Mouse (Mus musculus) neural tube, embryonic 11.5 days (tissue): ENCODE results near the gene Dscam. TPM values are rescaled to one million over a fixed set of nuclear protein-coding genes. Genes with fewer than 3 reads are reported as not detected.

Experiments used
- ATAC-seq: fragments of 200-750 bp; cut with Nextera tagmentation; 2 replicates; pipeline ENCODE4 v1.8.0; 2017; ENCODE audit warnings: moderate number of reproducible peaks, mild to moderate bottlenecking, moderate TSS enrichment, moderate library complexity; ENCODE audit not compliant: insufficient read depth, low FRiP score, low TSS enrichment
- DNase-seq: peaks from one replicate; pipeline ENCODE4 v3.0.0-alpha.2; 2015; ENCODE audit warnings: low spot score
- H3K27ac ChIP-seq: fragments of 300-500 bp; sonication (generic); 2 replicates; pipeline ENCODE4 v1.5.1; 2014; ENCODE audit warnings: low read depth, mild to moderate bottlenecking, low read length
- H3K27me3 ChIP-seq: fragments of 300-500 bp; sonication (generic); 2 replicates; pipeline ENCODE4 v1.6.1; 2014; ENCODE audit warnings: mild to moderate bottlenecking, low read length, mixed read lengths; ENCODE audit not compliant: control insufficient read depth, insufficient read depth
- H3K36me3 ChIP-seq: fragments of 300-500 bp; sonication (generic); 2 replicates; pipeline ENCODE4 v1.6.1; 2014; ENCODE audit warnings: mild to moderate bottlenecking, low read length, moderate library complexity, mixed read lengths; ENCODE audit not compliant: control insufficient read depth, insufficient read depth
- H3K4me1 ChIP-seq: fragments of 300-500 bp; sonication (generic); 2 replicates; pipeline ENCODE4 v1.6.1; 2014; ENCODE audit warnings: low read length, mixed read lengths; ENCODE audit not compliant: control insufficient read depth, insufficient read depth
- H3K4me2 ChIP-seq: fragments of 300-500 bp; sonication (generic); 2 replicates; pipeline ENCODE4 v1.6.1; 2014; ENCODE audit warnings: low read depth, mild to moderate bottlenecking, moderate library complexity
- H3K4me3 ChIP-seq: fragments of 300-500 bp; sonication (generic); 2 replicates; pipeline ENCODE4 v1.5.1; 2014; ENCODE audit warnings: low read depth, low read length
- H3K9ac ChIP-seq: fragments of 300-500 bp; sonication (generic); 2 replicates; pipeline ENCODE4 v1.6.1; 2014; ENCODE audit warnings: mild to moderate bottlenecking, low read length
- H3K9me3 ChIP-seq: fragments of 300-500 bp; sonication (generic); 2 replicates; pipeline ENCODE4 v1.6.1; 2016; ENCODE audit warnings: low read length; ENCODE audit not compliant: control insufficient read depth
- WGBS: fragments of 180-500 bp; shearing (Covaris S2); extraction: QIAGEN DNeasy Blood & Tissue Kit; methylation state at CpG from one replicate; pipeline ENCODE4 v1.1.7; 2014; 5-methylcytosine and 5-hydroxymethylcytosine counted together
- polyA plus RNA-seq: library from polyadenylated mRNA; unstranded; fragments of >200 nt; fragmentation: Nextera tagmentation; extraction: Ambion mirVana; gene quantifications from 2 replicates; pipeline ENCODE4 v1.2.1, GENCODE M21; 2014

Dscam gene
- polyA plus RNA-seq, 1 experiment from 2014 or later: 1.4 TPM

GRCm38 (mm10) chr16:97021496-97021895 lies 149.1 kb downstream of the Dscam start:
- H3K36me3 ChIP-seq: no peaks in the 10 kb centered on the region
- H3K4me3 ChIP-seq: no peak overlapping the region
- ATAC-seq: no peak
- H3K4me2 ChIP-seq: no peak overlapping the region
- H3K27me3 ChIP-seq: no peaks in the 10 kb centered on the region
- H3K9me3 ChIP-seq: no peaks in the 10 kb centered on the region
- no peaks in the 10 kb centered on the region for H3K4me1 ChIP-seq
- no peak overlapping the region for H3K9ac ChIP-seq
- WGBS: 88% methylated on average over 6 of the region's 6 CpGs
- H3K27ac ChIP-seq: no peak overlapping the region
- DNase-seq: no peak

- DNase-seq (no peak), ATAC-seq (no peak)
- H3K4me1 ChIP-seq: no peaks in the 10 kb centered on the region
- H3K27ac ChIP-seq: no peak overlapping the region
- H3K36me3 ChIP-seq: no peaks in the 10 kb centered on the region
- H3K9ac ChIP-seq: no peak overlapping the region
- H3K4me2 ChIP-seq: no peak overlapping the region
- H3K9me3 ChIP-seq: no peaks in the 10 kb centered on the region
- no peaks in the 10 kb centered on the region for H3K27me3 ChIP-seq
- no peak overlapping the region for H3K4me3 ChIP-seq
- WGBS: 72% methylated on average over 5 of the region's 5 CpGs
Observed at GRCm38 (mm10) chr16:97018304-97018703, 152.2 kb downstream of the Dscam start.

DNA sequence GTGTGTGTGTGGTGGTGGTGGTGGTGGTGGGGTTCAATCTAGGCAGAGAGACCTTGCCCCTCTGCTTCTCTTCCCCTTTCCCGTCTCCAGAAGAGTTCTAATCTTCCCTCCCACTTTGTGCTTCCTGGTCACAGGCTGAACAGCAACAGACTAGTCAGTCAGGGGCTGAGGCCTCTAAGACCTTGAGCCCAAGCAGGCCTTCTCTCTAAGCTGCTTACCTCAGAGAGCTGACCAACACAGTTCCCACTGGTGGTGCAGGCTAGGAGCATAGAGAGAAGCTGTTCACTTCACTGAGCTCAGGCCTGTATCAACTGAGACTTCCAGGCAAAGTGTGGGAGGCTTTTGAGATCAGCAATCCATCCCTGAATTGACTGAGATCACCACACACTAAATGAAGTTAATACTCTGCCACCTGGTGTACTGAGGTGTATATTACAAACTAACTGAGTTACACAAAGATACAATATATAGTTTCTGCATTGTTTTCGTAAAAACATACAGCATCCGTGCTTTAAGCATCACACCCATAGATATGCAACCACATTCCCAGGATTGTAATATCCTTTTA lies 153.3 kb downstream of the Dscam start:
- H3K4me3 ChIP-seq: no peak overlapping the region
- H3K9me3 ChIP-seq: no peaks in the 10 kb centered on the region
- no peak overlapping the region for H3K27ac ChIP-seq
- H3K4me1 ChIP-seq: no peaks in the 10 kb centered on the region
- no peaks in the 10 kb centered on the region for H3K36me3 ChIP-seq
- DNase-seq: no peak
- H3K4me2 ChIP-seq: no peak overlapping the region
- WGBS: 85% methylated on average over 3 of the region's 3 CpGs
- no peak for ATAC-seq
- no peak overlapping the region for H3K9ac ChIP-seq
- no peaks in the 10 kb centered on the region for H3K27me3 ChIP-seq

DNA sequence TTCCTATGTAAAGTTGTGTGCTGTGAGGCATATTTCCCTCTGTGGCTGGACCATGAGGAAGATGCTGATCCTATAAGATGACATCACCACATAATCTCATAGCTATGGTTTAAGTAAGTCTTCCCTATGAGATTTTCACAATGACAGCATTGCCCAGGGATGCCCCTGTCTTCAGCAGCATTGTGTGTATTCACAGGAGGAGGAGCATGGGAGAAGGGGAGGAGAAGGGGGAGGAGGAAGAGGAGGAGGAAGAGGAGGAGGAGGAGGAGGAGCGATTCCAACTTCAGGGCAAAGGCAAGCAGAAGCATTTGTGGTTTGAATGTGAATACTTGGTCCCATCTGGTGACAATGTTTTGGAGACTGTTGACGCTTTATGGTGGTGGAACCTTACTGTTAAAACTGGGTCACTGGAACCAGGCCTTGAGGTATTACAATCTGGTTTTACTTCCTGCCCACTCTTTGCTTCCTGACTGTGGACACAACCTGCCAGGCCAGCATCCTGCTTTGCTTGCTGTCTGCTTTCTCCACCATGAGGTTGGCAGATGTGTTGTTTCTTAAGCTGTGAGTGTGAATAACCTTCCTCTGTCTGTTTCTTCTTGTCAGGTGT lies 154.2 kb downstream of the Dscam start:
- no peaks in the 10 kb centered on the region for H3K9me3 ChIP-seq
- no peaks in the 10 kb centered on the region for H3K36me3 ChIP-seq
- ATAC-seq: no peak
- DNase-seq: no peak
- H3K9ac ChIP-seq: no peak overlapping the region
- WGBS: 91% methylated on average over 2 of the region's 2 CpGs
- no peaks in the 10 kb centered on the region for H3K4me1 ChIP-seq
- H3K4me3 ChIP-seq: no peak overlapping the region
- H3K27me3 ChIP-seq: no peaks in the 10 kb centered on the region
- no peak overlapping the region for H3K4me2 ChIP-seq
- no peak overlapping the region for H3K27ac ChIP-seq

GRCm38 (mm10) chr16:97014343-97014742 lies 156.2 kb downstream of the Dscam start:
- Histone ChIP-seq H3K4me1 (no peaks in the 10 kb centered on the region), H3K4me3 (no peak overlapping the region), H3K4me2 (no peak overlapping the region), H3K27ac (no peak overlapping the region), H3K9ac (no peak overlapping the region), H3K9me3 (no peaks in the 10 kb centered on the region), H3K36me3 (no peaks in the 10 kb centered on the region), H3K27me3 (no peaks in the 10 kb centered on the region)
- ATAC-seq: no peak
- DNase-seq: no peak
- WGBS: 73% methylated on average over 3 of the region's 3 CpGs

- DNase-seq (no peak), ATAC-seq (no peak)
- Histone ChIP-seq H3K27me3 (no peaks in the 10 kb centered on the region), H3K9me3 (no peaks in the 10 kb centered on the region), H3K27ac (no peak overlapping the region), H3K4me1 (no peaks in the 10 kb centered on the region), H3K4me3 (no peak overlapping the region), H3K9ac (no peak overlapping the region), H3K36me3 (no peaks in the 10 kb centered on the region), H3K4me2 (no peak overlapping the region)
- 62% methylated on average over 4 of the region's 4 CpGs for WGBS
Observed at GRCm38 (mm10) chr16:97009116-97010055, 161.2 kb downstream of the Dscam start.

- Histone ChIP-seq H3K27me3 (no peaks in the 10 kb centered on the region), H3K27ac (no peak overlapping the region), H3K9me3 (no peaks in the 10 kb centered on the region), H3K4me2 (no peak overlapping the region), H3K9ac (no peak overlapping the region), H3K4me3 (no peak overlapping the region), H3K36me3 (no peaks in the 10 kb centered on the region), H3K4me1 (no peaks in the 10 kb centered on the region)
- DNase-seq: no peak
- ATAC-seq: no peak
- 83% methylated on average over 11 of the region's 11 CpGs for WGBS
Observed at GRCm38 (mm10) chr16:97007892-97008527, 162.5 kb downstream of the Dscam start.

GRCm38 (mm10) chr16:97006854-97007182 lies 163.7 kb downstream of the Dscam start:
- DNase-seq (no peak), ATAC-seq (no peak)
- H3K27me3 ChIP-seq: no peaks in the 10 kb centered on the region
- H3K4me1 ChIP-seq: no peaks in the 10 kb centered on the region
- H3K27ac ChIP-seq: no peak overlapping the region
- no peak overlapping the region for H3K4me3 ChIP-seq
- H3K4me2 ChIP-seq: no peak overlapping the region
- no peaks in the 10 kb centered on the region for H3K36me3 ChIP-seq
- no peak overlapping the region for H3K9ac ChIP-seq
- no peaks in the 10 kb centered on the region for H3K9me3 ChIP-seq
